Mouse (Mus musculus) gastrocnemius, postnatal 14 days (tissue): ENCODE measurements at regions not wholly inside any gene's neighbourhood (a gene's known extent, or its start where the extent isn't known, plus 50 kb on each side); places are given as distances from the start of the nearest gene placed in this dataset.
"Not testable (repeated sequence)": the region's sequence is repeated elsewhere in the genome, so short reads cannot be mapped to it uniquely, and the experiment has no call there.

Source experiments
- DNase-seq: peaks from one replicate; pipeline ENCODE4 v3.0.0; 2021; ENCODE audit warnings: mixed read lengths
- intact Hi-C: fragments of 180-260 bp; cut with DNase I; formaldehyde crosslinking; loops from one replicate; pipeline ENCODE4 v1.15.1; 2025; ENCODE audit warnings: low total_unique reads

- intact Hi-C loops = no loop called here
- no peak for DNase-seq
Observed at GRCm38 (mm10) chr17:69781201-69781600, 187.7 kb upstream of the Dlgap1 start.

- DNase-seq = no peak
- intact Hi-C loops = no loop called here
Observed at GRCm38 (mm10) chr17:69786985-69787384, 181.9 kb upstream of the Dlgap1 start.

- intact Hi-C loops = no loop called here
- DNase-seq = no peak
Observed at GRCm38 (mm10) chr17:69821473-69821872, 147.4 kb upstream of the Dlgap1 start.

GRCm38 (mm10) chr17:69821901-69822300, 147.0 kb upstream of the Dlgap1 start:
- intact Hi-C loops = no loop called here

DNA sequence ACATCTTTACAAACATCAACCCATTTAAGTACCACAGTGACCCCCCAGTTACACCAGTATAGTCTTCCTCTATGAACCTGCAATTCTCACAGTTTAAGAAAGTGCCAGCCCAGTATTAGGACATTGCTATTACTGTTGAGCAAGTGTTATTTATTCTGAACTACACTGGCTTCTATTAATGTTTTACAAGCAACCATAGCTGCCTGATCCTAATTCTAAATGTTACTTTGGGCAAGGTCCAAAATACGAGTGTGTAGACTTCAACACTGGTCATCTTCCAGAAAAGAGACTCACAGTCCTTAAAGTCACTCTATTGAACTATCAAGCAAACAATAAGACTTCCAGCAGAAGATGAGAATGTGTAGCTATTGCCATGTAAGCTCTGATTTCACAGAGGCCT, 146.0 kb upstream of the Dlgap1 start:
- no peak for DNase-seq
- intact Hi-C loops = no loop called here

More at GRCm38 (mm10) chr17:69821901-69822300, 147.0 kb upstream of the Dlgap1 start:
- no peak for DNase-seq

DNA sequence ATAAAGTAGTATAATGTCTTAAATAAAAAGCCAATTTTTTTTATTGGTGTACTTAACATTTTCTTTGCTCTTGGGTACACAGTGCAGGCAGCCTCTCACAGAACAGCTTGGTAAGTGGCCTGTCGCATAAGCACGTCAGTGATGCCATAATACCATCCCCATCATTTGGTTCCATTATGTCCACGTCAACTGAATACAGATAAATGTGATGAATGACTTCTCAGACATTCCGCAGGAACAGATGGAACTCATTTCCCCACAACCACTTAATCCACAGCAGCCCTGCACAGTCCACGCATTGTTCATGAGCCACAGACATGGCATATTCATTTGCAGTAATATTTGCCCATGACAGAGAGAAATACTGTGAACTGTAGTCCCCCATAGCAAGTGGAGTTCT, 127.6 kb upstream of the Dlgap1 start:
- intact Hi-C loops = no loop called here
- DNase-seq = no peak

GRCm38 (mm10) chr17:69848306-69848705, 120.6 kb upstream of the Dlgap1 start:
- intact Hi-C loops = no loop called here
- DNase-seq = peak; percentile 5

GRCm38 (mm10) chr17:69850075-69850474, 118.8 kb upstream of the Dlgap1 start:
- no peak for DNase-seq
- intact Hi-C loops = no loop called here

- intact Hi-C loops = not testable (repeated sequence)
- peak; percentile 64 for DNase-seq
Observed at GRCm38 (mm10) chr17:69879958-69880357, 88.9 kb upstream of the Dlgap1 start.

GRCm38 (mm10) chr17:69893980-69894379, 74.9 kb upstream of the Dlgap1 start:
- intact Hi-C loops = no loop called here
- DNase-seq = no peak
